Mouse (Mus musculus): ENCODE results near the gene Metrnl. TPM values are rescaled to one million over a fixed set of nuclear protein-coding genes. Genes with fewer than 3 reads are reported as not detected.
A peak's percentile ranks its signal among the peaks of the same experiment; 100 is the strongest.

Metrnl gene
- polyA plus RNA-seq, 1 experiment from 2014 or later = 23.4 TPM

GRCm38 (mm10) chr11:121686091-121686490, 15.3 kb upstream of the Metrnl start:
- no peak for ATAC-seq (ENCODE audit: low FRiP score)
- WGBS = 84% methylated on average over 4 of the region's 4 CpGs

GRCm38 (mm10) chr11:121686674-121687073, 14.7 kb upstream of the Metrnl start:
- peaks cover 5% of the 10 kb centered on the region; the same call in 1 of the 2 replicates for H3K4me1 ChIP-seq
- no peak overlapping the region for H3K4me2 ChIP-seq
- no peak overlapping the region for H3K4me3 ChIP-seq (replicated peaks)
- ATAC-seq (ENCODE audit: low FRiP score) = no peak
- H3K27me3 ChIP-seq (replicated peaks) = no peaks in the 10 kb centered on the region
- WGBS = 86% methylated on average over 5 of the region's 5 CpGs
- no peak overlapping the region for H3K9ac ChIP-seq (replicated peaks)
- H3K27ac ChIP-seq (replicated peaks) = no peak overlapping the region
- no peaks in the 10 kb centered on the region for H3K9me3 ChIP-seq (replicated peaks)
- H3K36me3 ChIP-seq = no peaks in the 10 kb centered on the region

More at GRCm38 (mm10) chr11:121686091-121686490, 15.3 kb upstream of the Metrnl start:
- H3K4me1 ChIP-seq = peaks cover 5% of the 10 kb centered on the region; the same call in 1 of the 2 replicates
- no peaks in the 10 kb centered on the region for H3K27me3 ChIP-seq (replicated peaks)
- H3K4me3 ChIP-seq (replicated peaks) = no peak overlapping the region
- no peaks in the 10 kb centered on the region for H3K36me3 ChIP-seq
- H3K9ac ChIP-seq (replicated peaks) = no peak overlapping the region
- H3K27ac ChIP-seq (replicated peaks) = no peak overlapping the region
- H3K4me2 ChIP-seq = no peak overlapping the region
- no peaks in the 10 kb centered on the region for H3K9me3 ChIP-seq (replicated peaks)

- no peak overlapping the region for H3K9ac ChIP-seq (replicated peaks)
- peaks cover 5% of the 10 kb centered on the region; the same call in 1 of the 2 replicates for H3K4me1 ChIP-seq
- no peaks in the 10 kb centered on the region for H3K9me3 ChIP-seq (replicated peaks)
- ATAC-seq (ENCODE audit: low FRiP score) = no peak
- 91% methylated on average over 2 of the region's 2 CpGs for WGBS
- H3K27ac ChIP-seq (replicated peaks) = no peak overlapping the region
- no peak overlapping the region for H3K4me2 ChIP-seq
- no peaks in the 10 kb centered on the region for H3K36me3 ChIP-seq
- no peaks in the 10 kb centered on the region for H3K27me3 ChIP-seq (replicated peaks)
- no peak overlapping the region for H3K4me3 ChIP-seq (replicated peaks)
Measured at GRCm38 (mm10) chr11:121688024-121688423, 13.3 kb upstream of the Metrnl start.

- no peak for ATAC-seq (ENCODE audit: low FRiP score)
- Histone ChIP-seq H3K9ac (replicated peaks) (no peak overlapping the region), H3K4me1 (no peaks in the 10 kb centered on the region), H3K27me3 (replicated peaks) (no peaks in the 10 kb centered on the region), H3K4me3 (replicated peaks) (no peak overlapping the region), H3K36me3 (no peaks in the 10 kb centered on the region), H3K4me2 (no peak overlapping the region), H3K9me3 (replicated peaks) (no peaks in the 10 kb centered on the region), H3K27ac (replicated peaks) (no peak overlapping the region)
- WGBS = 84% methylated on average over 5 of the region's 5 CpGs
Measured at GRCm38 (mm10) chr11:121695304-121696064, 5.9 kb upstream of the Metrnl start.

- Histone ChIP-seq H3K36me3 (no peaks in the 10 kb centered on the region), H3K9me3 (replicated peaks) (no peaks in the 10 kb centered on the region), H3K27me3 (replicated peaks) (no peaks in the 10 kb centered on the region), H3K4me1 (peaks cover 8% of the 10 kb centered on the region), H3K4me3 (replicated peaks) (no peak overlapping the region), H3K9ac (replicated peaks) (no peak overlapping the region), H3K27ac (replicated peaks) (no peak overlapping the region), H3K4me2 (no peak overlapping the region)
- 84% methylated on average over 4 of the region's 4 CpGs for WGBS
- ATAC-seq (ENCODE audit: low FRiP score) = no peak
Measured at GRCm38 (mm10) chr11:121697271-121697670, 4.1 kb upstream of the Metrnl start.

- no peak overlapping the region for H3K27ac ChIP-seq (replicated peaks)
- no peak for ATAC-seq (ENCODE audit: low FRiP score)
- H3K4me2 ChIP-seq = no peak overlapping the region
- no peaks in the 10 kb centered on the region for H3K36me3 ChIP-seq
- no peaks in the 10 kb centered on the region for H3K9me3 ChIP-seq (replicated peaks)
- H3K4me3 ChIP-seq (replicated peaks) = no peak overlapping the region
- H3K9ac ChIP-seq (replicated peaks) = no peak overlapping the region
- H3K27me3 ChIP-seq (replicated peaks) = 0 out of 2 replicates have a peak, but pooled peaks cover 7% of the 10 kb centered on the region
- WGBS = 85% methylated on average over 5 of the region's 5 CpGs
- peaks cover 19% of the 10 kb centered on the region for H3K4me1 ChIP-seq
Measured at GRCm38 (mm10) chr11:121698381-121698955, 2.9 kb upstream of the Metrnl start.

- 1% methylated on average over 68 of the region's 69 CpGs for WGBS
- no peaks in the 10 kb centered on the region for H3K9me3 ChIP-seq (replicated peaks)
- H3K9ac ChIP-seq (replicated peaks) = peak overlapping the region; percentile 55
- H3K4me1 ChIP-seq = peaks cover 29% of the 10 kb centered on the region
- peaks cover 33% of the 10 kb centered on the region for H3K27me3 ChIP-seq (replicated peaks)
- peak; percentile 91 for ATAC-seq (ENCODE audit: low FRiP score)
- H3K4me3 ChIP-seq (replicated peaks) = peak overlapping the region; percentile 69
- no peaks in the 10 kb centered on the region for H3K36me3 ChIP-seq
- H3K4me2 ChIP-seq = peak overlapping the region; percentile 95
- peak overlapping the region; percentile 63 for H3K27ac ChIP-seq (replicated peaks)
Measured at GRCm38 (mm10) chr11:121702111-121702894, 959 bp downstream of the Metrnl start.

- H3K9ac ChIP-seq (replicated peaks) = peak overlapping the region; percentile 55
- WGBS = under 1% methylated on average over 40 of the region's 40 CpGs
- ATAC-seq (ENCODE audit: low FRiP score) = peak; percentile 68
- peak overlapping the region; percentile 95 for H3K4me2 ChIP-seq
- peaks cover 29% of the 10 kb centered on the region for H3K4me1 ChIP-seq
- peak overlapping the region; percentile 60 for H3K27ac ChIP-seq (replicated peaks)
- H3K36me3 ChIP-seq = no peaks in the 10 kb centered on the region
- H3K27me3 ChIP-seq (replicated peaks) = peaks cover 33% of the 10 kb centered on the region
- no peaks in the 10 kb centered on the region for H3K9me3 ChIP-seq (replicated peaks)
- peak overlapping the region; percentile 69 for H3K4me3 ChIP-seq (replicated peaks)
Measured at GRCm38 (mm10) chr11:121702895-121703618, 1.7 kb downstream of the Metrnl start.

GRCm38 (mm10) chr11:121703619-121704215, 2.4 kb downstream of the Metrnl start:
- peak overlapping the region; percentile 69 for H3K4me3 ChIP-seq (replicated peaks)
- H3K9ac ChIP-seq (replicated peaks) = peak overlapping the region; percentile 55
- H3K27ac ChIP-seq (replicated peaks) = peak overlapping the region; percentile 59
- no peak for ATAC-seq (ENCODE audit: low FRiP score)
- H3K4me1 ChIP-seq = peaks cover 29% of the 10 kb centered on the region
- H3K4me2 ChIP-seq = peak overlapping the region; percentile 95
- peaks cover 33% of the 10 kb centered on the region for H3K27me3 ChIP-seq (replicated peaks)
- no peaks in the 10 kb centered on the region for H3K9me3 ChIP-seq (replicated peaks)
- WGBS = 12% methylated on average over 16 of the region's 16 CpGs
- no peaks in the 10 kb centered on the region for H3K36me3 ChIP-seq

GRCm38 (mm10) chr11:121706521-121707005, 5.2 kb downstream of the Metrnl start:
- WGBS = 53% methylated on average over 7 of the region's 7 CpGs
- peaks cover 33% of the 10 kb centered on the region for H3K27me3 ChIP-seq (replicated peaks)
- no peak for ATAC-seq (ENCODE audit: low FRiP score)

GRCm38 (mm10) chr11:121709278-121709677, 7.9 kb downstream of the Metrnl start:
- H3K27ac ChIP-seq (replicated peaks) = no peak overlapping the region
- H3K4me2 ChIP-seq = no peak overlapping the region
- no peaks in the 10 kb centered on the region for H3K9me3 ChIP-seq (replicated peaks)
- peaks cover 3% of the 10 kb centered on the region for H3K4me1 ChIP-seq
- ATAC-seq (ENCODE audit: low FRiP score) = no peak
- 93% methylated on average over 4 of the region's 4 CpGs for WGBS
- no peak overlapping the region for H3K9ac ChIP-seq (replicated peaks)
- H3K4me3 ChIP-seq (replicated peaks) = no peak overlapping the region
- peaks cover 18% of the 10 kb centered on the region for H3K27me3 ChIP-seq (replicated peaks)
- no peaks in the 10 kb centered on the region for H3K36me3 ChIP-seq

More at GRCm38 (mm10) chr11:121706521-121707005, 5.2 kb downstream of the Metrnl start:
- H3K4me1 ChIP-seq = peaks cover 28% of the 10 kb centered on the region
- no peak overlapping the region for H3K4me3 ChIP-seq (replicated peaks)
- H3K27ac ChIP-seq (replicated peaks) = no peak overlapping the region
- no peak overlapping the region for H3K4me2 ChIP-seq
- H3K36me3 ChIP-seq = no peaks in the 10 kb centered on the region
- no peaks in the 10 kb centered on the region for H3K9me3 ChIP-seq (replicated peaks)
- H3K9ac ChIP-seq (replicated peaks) = no peak overlapping the region

Measured in neural tube, embryonic 15.5 days (tissue).